Mouse (Mus musculus): ENCODE results near the gene Tmbim6.

DNA sequence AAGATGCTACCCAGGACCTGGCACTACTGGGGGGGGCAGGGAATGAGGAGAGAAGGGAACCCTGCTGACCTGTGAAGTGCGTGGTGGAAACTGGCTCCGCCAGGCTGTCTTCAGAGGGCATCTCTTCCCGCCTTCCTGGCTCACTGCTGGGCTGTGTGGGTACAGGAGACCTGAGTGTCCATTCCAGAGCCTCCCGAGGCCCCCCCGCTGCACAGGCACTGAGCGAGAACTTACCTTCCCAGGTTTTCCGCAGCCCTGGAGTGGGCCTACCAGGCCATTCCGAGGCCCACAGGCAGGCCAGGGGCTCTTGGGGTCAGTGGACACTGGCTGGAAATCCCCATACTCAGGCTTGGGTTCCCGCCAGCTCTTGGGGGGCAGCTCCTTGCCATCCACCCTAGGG lies 31.2 kb downstream of the Tmbim6 start:
- TF ChIP-seq TCF12 (IDR thresholded peaks at IDR 0.05; ENCODE audit: insufficient read depth, poor library complexity, severe bottlenecking) (no peak), MAX (IDR thresholded peaks at IDR 0.05; ENCODE audit: low read depth) (no peak), POLR2A (IDR thresholded peaks at IDR 0.05; ENCODE audit: insufficient read length, low read depth) (no peak), REST (IDR thresholded peaks at IDR 0.05; ENCODE audit: insufficient read depth, insufficient read length) (no peak), POLR2AphosphoS2 (IDR thresholded peaks at IDR 0.05; ENCODE audit: insufficient read length, low read depth) (no peak), USF1 (IDR thresholded peaks at IDR 0.05; ENCODE audit: low read depth) (no peak), MYOD1 (IDR thresholded peaks at IDR 0.05; ENCODE audit: control insufficient read depth in 1 of 3, insufficient read length in 2 of 3, low read depth in 2 of 3) (no peak), SRF (IDR thresholded peaks at IDR 0.05; ENCODE audit: control insufficient read depth, insufficient read length, low read depth) (no peak), MYOG (IDR thresholded peaks at IDR 0.05; ENCODE audit: control insufficient read depth in 1 of 3, insufficient read depth in 1 of 3, insufficient read length in 2 of 3, low read depth in 2 of 3) (no peak), CEBPB (IDR thresholded peaks at IDR 0.05; ENCODE audit: insufficient read depth, poor library complexity, severe bottlenecking) (no peak), TCF3 (IDR thresholded peaks at IDR 0.05; ENCODE audit: insufficient read length, low read depth) (no peak), E2F4 (IDR thresholded peaks at IDR 0.05; ENCODE audit: insufficient read depth) (no peak)
